Mouse (Mus musculus): Measurements from ENCODE around the gene Zfp607b. TPM values are rescaled to one million over a fixed set of nuclear protein-coding genes. Genes with fewer than 3 reads are reported as not detected.
A peak's percentile ranks its signal among the peaks of the same experiment; 100 is the strongest.

The Zfp607b gene
- polyA plus RNA-seq, 1 experiment from 2014 or later: 1.5 TPM

DNA sequence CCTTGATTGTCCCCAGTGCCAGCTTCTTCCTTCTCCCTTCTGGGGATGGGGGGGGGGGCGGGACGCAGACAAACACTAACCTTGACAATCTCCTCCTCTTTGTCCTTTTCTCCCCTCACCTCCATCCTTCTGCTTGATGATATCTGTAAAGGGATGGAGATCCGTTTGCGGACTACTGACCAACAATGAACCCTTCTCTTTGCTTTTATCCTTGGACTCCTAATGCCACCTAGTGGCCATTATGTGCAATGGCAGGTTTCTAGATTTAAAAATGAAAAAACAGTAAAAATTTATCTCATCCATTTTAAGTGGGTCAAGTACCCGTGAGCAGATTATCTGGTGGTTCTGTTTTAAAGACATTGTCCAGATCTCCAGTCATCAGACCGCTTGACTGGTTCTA lies 3.5 kb upstream of the Zfp607b start:
- no peaks in the 10 kb centered on the region for H3K9me3 ChIP-seq
- ATAC-seq (ENCODE audit: extremely low read depth, insufficient number of reproducible peaks, low FRiP score, low TSS enrichment): no peak
- H3K9ac ChIP-seq: no peak overlapping the region
- H3K4me2 ChIP-seq: peak overlapping the region; percentile 40
- 1% methylated on average over 6 of the region's 6 CpGs for WGBS
- no peaks in the 10 kb centered on the region for H3K36me3 ChIP-seq
- no peak overlapping the region for H3K27ac ChIP-seq (replicated peaks)
- H3K4me1 ChIP-seq: peaks cover 25% of the 10 kb centered on the region
- no peak overlapping the region for H3K4me3 ChIP-seq
- H3K27me3 ChIP-seq (replicated peaks): peaks cover 22% of the 10 kb centered on the region

DNA sequence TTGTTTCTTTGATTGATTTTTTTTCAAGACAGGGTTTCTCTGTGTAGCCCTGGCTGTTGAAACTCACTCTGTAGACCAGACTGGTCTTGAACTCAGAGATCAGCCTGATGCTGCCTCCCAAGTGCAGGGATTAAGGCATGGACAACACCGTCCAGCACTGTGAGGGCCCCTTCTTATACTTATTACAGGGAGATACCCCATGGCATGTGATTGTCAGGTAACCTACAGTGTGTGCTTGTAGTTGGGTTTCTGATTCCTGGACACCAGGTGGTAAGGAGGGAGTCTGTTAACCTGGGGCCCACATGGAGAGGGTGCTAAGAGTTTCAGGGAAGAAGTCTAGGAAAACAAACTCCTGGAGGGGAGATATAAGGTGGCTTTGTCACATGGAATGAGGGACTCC lies 2.1 kb upstream of the Zfp607b start:
- H3K9me3 ChIP-seq: no peaks in the 10 kb centered on the region

GRCm38 (mm10) chr7:27687836-27688235 lies 1.3 kb upstream of the Zfp607b start:
- Histone ChIP-seq H3K9me3 (no peaks in the 10 kb centered on the region), H3K27me3 (replicated peaks) (peaks cover 16% of the 10 kb centered on the region), H3K9ac (no peak overlapping the region), H3K27ac (replicated peaks) (no peak overlapping the region), H3K4me2 (peak overlapping the region; percentile 86), H3K4me3 (peak overlapping the region; percentile 61), H3K4me1 (peaks cover 25% of the 10 kb centered on the region), H3K36me3 (no peaks in the 10 kb centered on the region)
- ATAC-seq (ENCODE audit: extremely low read depth, insufficient number of reproducible peaks, low FRiP score, low TSS enrichment): no peak
- 62% methylated on average over 3 of the region's 3 CpGs for WGBS

More for the DNA sequence above, 2.1 kb upstream of the Zfp607b start:
- H3K27me3 ChIP-seq (replicated peaks): peaks cover 16% of the 10 kb centered on the region
- H3K4me3 ChIP-seq: no peak overlapping the region
- H3K4me1 ChIP-seq: peaks cover 25% of the 10 kb centered on the region
- 76% methylated on average over 1 of the region's 1 CpGs for WGBS
- H3K36me3 ChIP-seq: no peaks in the 10 kb centered on the region
- no peak overlapping the region for H3K4me2 ChIP-seq
- no peak overlapping the region for H3K27ac ChIP-seq (replicated peaks)
- ATAC-seq (ENCODE audit: extremely low read depth, insufficient number of reproducible peaks, low FRiP score, low TSS enrichment): no peak
- H3K9ac ChIP-seq: no peak overlapping the region

GRCm38 (mm10) chr7:27688246-27688788 lies 823 bp upstream of the Zfp607b start:
- Histone ChIP-seq H3K9me3 (no peaks in the 10 kb centered on the region), H3K4me1 (peaks cover 23% of the 10 kb centered on the region), H3K9ac (peak overlapping the region; percentile 87), H3K27ac (replicated peaks) (peak overlapping the region; percentile 67; the same call in 1 of the 2 replicates), H3K36me3 (no peaks in the 10 kb centered on the region), H3K4me2 (peak overlapping the region; percentile 86), H3K4me3 (peak overlapping the region; percentile 61), H3K27me3 (replicated peaks) (peaks cover 16% of the 10 kb centered on the region)
- 37% methylated on average over 14 of the region's 14 CpGs for WGBS
- ATAC-seq (ENCODE audit: extremely low read depth, insufficient number of reproducible peaks, low FRiP score, low TSS enrichment): no peak

- H3K9ac ChIP-seq: no peak overlapping the region
- 28% methylated on average over 5 of the region's 5 CpGs for WGBS
- no peak for ATAC-seq (ENCODE audit: extremely low read depth, insufficient number of reproducible peaks, low FRiP score, low TSS enrichment)
Measured at GRCm38 (mm10) chr7:27691076-27691475, 1.9 kb downstream of the Zfp607b start.

GRCm38 (mm10) chr7:27696711-27697110 lies 7.6 kb downstream of the Zfp607b start:
- no peaks in the 10 kb centered on the region for H3K27me3 ChIP-seq (replicated peaks)
- WGBS: 42% methylated on average over 3 of the region's 3 CpGs
- no peaks in the 10 kb centered on the region for H3K4me1 ChIP-seq
- no peak for ATAC-seq (ENCODE audit: extremely low read depth, insufficient number of reproducible peaks, low FRiP score, low TSS enrichment)
- H3K9me3 ChIP-seq: no peaks in the 10 kb centered on the region
- H3K4me3 ChIP-seq: no peak overlapping the region
- H3K9ac ChIP-seq: no peak overlapping the region
- H3K4me2 ChIP-seq: no peak overlapping the region
- no peak overlapping the region for H3K27ac ChIP-seq (replicated peaks)
- H3K36me3 ChIP-seq: no peaks in the 10 kb centered on the region

More at GRCm38 (mm10) chr7:27691076-27691475, 1.9 kb downstream of the Zfp607b start:
- no peak overlapping the region for H3K27ac ChIP-seq (replicated peaks)
- peaks cover 16% of the 10 kb centered on the region for H3K4me1 ChIP-seq
- no peak overlapping the region for H3K4me3 ChIP-seq
- H3K27me3 ChIP-seq (replicated peaks): no peaks in the 10 kb centered on the region
- H3K9me3 ChIP-seq: no peaks in the 10 kb centered on the region
- no peaks in the 10 kb centered on the region for H3K36me3 ChIP-seq
- no peak overlapping the region for H3K4me2 ChIP-seq

GRCm38 (mm10) chr7:27710402-27710801 lies 21.3 kb downstream of the Zfp607b start:
- no peaks in the 10 kb centered on the region for H3K27me3 ChIP-seq (replicated peaks)

DNA sequence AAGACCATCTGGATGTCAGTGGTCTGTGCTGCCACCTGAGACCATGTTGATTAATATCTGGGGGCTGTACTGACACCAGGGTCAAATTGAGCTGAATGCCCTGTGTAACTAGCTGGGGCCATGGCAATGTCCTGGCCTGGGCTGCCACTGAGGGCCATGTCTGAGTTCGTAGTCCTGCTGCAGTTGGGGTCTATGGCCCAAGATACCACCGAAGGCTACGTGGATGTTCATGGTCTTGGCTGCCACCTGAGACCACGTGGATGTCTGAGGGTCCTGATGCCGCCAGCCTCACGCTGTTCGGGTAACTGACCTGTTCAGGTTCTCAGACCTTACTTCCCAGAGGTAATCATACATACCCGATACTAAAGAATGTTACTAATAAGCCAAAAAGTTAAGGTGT lies 32.8 kb downstream of the Zfp607b start:
- Histone ChIP-seq H3K4me3 (no peak overlapping the region), H3K9me3 (no peaks in the 10 kb centered on the region), H3K36me3 (no peaks in the 10 kb centered on the region), H3K27me3 (replicated peaks) (0 out of 2 replicates have a peak, but pooled peaks cover 5% of the 10 kb centered on the region), H3K9ac (no peak overlapping the region), H3K27ac (replicated peaks) (no peak overlapping the region), H3K4me2 (no peak overlapping the region), H3K4me1 (no peaks in the 10 kb centered on the region)
- WGBS: 84% methylated on average over 8 of the region's 8 CpGs
- ATAC-seq (ENCODE audit: extremely low read depth, insufficient number of reproducible peaks, low FRiP score, low TSS enrichment): no peak

More at GRCm38 (mm10) chr7:27710402-27710801, 21.3 kb downstream of the Zfp607b start:
- Histone ChIP-seq H3K4me1 (no peaks in the 10 kb centered on the region), H3K4me2 (no peak overlapping the region), H3K4me3 (no peak overlapping the region), H3K36me3 (no peaks in the 10 kb centered on the region), H3K9ac (no peak overlapping the region), H3K9me3 (peaks cover 28% of the 10 kb centered on the region), H3K27ac (replicated peaks) (no peak overlapping the region)
- WGBS: 80% methylated on average over 7 of the region's 7 CpGs
- no peak for ATAC-seq (ENCODE audit: extremely low read depth, insufficient number of reproducible peaks, low FRiP score, low TSS enrichment)

DNA sequence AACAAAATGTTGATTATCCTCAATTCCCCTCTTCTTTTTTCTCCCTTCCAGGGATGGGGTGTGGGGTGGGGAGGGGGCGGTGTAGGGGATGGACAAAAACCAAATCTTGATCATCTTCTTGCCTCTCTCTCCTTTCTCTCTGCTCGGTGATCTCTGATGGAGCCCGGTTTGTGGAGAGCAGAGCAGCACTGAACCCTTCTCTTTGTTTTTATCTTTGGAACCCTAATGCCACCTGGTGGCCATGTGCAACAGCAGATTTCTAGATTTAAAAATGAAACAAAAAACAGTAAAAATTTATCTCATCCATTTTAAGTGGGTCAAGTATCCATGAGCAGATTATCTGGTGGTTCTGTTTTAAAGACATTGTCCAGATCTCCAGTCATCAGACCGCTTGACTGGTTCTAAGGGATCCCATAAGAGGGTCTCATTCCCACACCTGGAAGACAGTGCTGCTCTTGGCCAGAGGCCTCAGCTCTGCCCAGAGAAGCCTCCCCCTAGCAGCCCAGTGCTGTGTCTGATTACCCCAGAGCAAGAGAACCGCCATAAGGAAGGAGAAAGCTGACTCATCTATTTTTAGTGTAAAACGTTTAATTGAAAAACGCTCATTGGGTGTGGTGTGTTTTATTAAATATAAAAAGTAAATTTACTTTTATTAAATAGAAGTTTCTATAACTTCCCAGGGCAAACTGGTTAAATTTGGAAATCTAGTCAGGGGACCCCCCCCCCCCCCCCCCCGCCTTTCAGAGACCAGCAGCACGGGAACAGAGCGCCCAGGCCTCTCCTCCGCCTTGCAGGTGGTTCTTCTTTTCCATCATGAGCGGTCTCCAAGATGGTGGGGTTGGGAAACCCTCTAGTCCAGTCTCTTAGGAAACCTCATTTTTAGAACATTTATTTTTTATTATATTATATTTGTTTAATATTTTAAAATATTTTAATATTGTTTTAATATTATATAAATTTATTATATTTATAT lies 36.7 kb downstream of the Zfp607b start:
- Histone ChIP-seq H3K27me3 (replicated peaks) (peaks cover 5% of the 10 kb centered on the region; the same call in 1 of the 2 replicates), H3K36me3 (no peaks in the 10 kb centered on the region), H3K27ac (replicated peaks) (no peak overlapping the region), H3K9me3 (no peaks in the 10 kb centered on the region), H3K4me3 (no peak overlapping the region), H3K9ac (no peak overlapping the region; the same call in 1 of the 2 replicates), H3K4me2 (no peak overlapping the region), H3K4me1 (no peaks in the 10 kb centered on the region)
- ATAC-seq (ENCODE audit: extremely low read depth, insufficient number of reproducible peaks, low FRiP score, low TSS enrichment): peak; percentile 46; the same call in 1 of the 2 replicates
- 36% methylated on average over 12 of the region's 12 CpGs for WGBS

DNA sequence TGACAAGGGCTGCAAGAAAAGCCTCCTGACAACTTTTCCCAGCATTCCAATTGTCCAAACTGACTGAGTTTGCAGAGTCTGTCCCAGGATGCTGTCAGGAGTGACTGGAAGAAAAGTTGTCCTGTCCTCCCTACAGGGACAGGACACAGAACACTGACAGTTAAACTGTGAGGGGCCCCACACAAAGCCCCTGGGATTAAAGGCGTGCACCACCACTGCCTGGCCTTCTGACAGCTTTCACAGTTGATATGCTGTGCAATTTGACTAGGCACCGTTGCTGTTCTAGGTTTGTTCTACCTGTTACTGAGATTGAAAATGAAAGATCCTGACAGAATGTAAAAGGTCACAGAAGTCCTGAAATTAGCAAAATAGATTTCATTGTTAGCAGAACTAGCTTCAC lies 38.3 kb downstream of the Zfp607b start:
- Histone ChIP-seq H3K4me3 (no peak overlapping the region), H3K27ac (replicated peaks) (no peak overlapping the region), H3K4me2 (no peak overlapping the region), H3K9me3 (no peaks in the 10 kb centered on the region), H3K4me1 (peaks cover 7% of the 10 kb centered on the region), H3K27me3 (replicated peaks) (peaks cover 5% of the 10 kb centered on the region; the same call in 1 of the 2 replicates), H3K36me3 (no peaks in the 10 kb centered on the region), H3K9ac (no peak overlapping the region)
- ATAC-seq (ENCODE audit: extremely low read depth, insufficient number of reproducible peaks, low FRiP score, low TSS enrichment): no peak
- 50% methylated on average over 2 of the region's 2 CpGs for WGBS

DNA sequence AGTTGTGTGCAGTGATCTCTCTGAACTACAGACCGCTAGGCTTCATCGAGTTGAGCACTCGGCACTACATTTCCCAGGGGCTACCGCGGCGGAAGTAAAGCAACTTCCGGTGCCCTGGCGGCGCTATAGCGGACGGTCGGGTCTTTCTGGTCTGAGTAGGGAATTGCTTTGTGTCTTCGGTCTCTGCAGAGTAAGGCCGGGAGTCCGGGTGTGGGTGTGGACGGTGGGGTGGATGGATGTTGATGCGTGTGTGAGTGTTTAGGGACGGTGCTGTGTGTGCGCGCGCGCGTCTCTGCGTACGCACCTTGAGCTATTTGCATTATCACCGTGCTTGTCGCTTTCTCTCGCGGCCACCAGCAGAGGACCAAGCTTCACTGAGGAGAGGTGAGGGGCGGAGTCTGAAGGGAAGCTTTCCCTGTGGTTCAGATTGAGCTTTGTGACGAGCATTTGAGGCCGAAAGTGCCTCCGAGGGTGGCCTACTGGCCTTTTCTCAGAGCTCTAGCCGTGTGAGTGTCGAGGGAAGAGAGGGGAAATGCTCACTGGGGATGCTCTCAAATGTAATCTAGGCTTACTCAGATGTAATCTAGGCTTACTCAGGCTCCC lies 42.2 kb downstream of the Zfp607b start, which contains the start of gene Zfp60:
Zfp60 (plus strand) TSS at position 109 of the 603 bp plus-strand sequence.
- Histone ChIP-seq H3K36me3 (no peaks in the 10 kb centered on the region), H3K9ac (peak within 1 kb of the TSS; percentile 94), H3K4me1 (peaks cover 25% of the 10 kb centered on the region), H3K27ac (replicated peaks) (peak within 1 kb of the TSS; percentile 94), H3K9me3 (no peaks in the 10 kb centered on the region), H3K27me3 (replicated peaks) (no peaks in the 10 kb centered on the region; the same call in 1 of the 2 replicates), H3K4me2 (peak within 1 kb of the TSS; percentile 84), H3K4me3 (peak within 1 kb of the TSS; percentile 80)
- WGBS: under 1% methylated on average over 35 of the region's 35 CpGs
- ATAC-seq (ENCODE audit: extremely low read depth, insufficient number of reproducible peaks, low FRiP score, low TSS enrichment): peak; percentile 77

All from heart, embryonic 13.5 days (tissue).